Mouse (Mus musculus) midbrain, embryonic 16.5 days (tissue): ENCODE results near the gene Fam120b. TPM values are rescaled to one million over a fixed set of nuclear protein-coding genes. Genes with fewer than 3 reads are reported as not detected.
A peak's percentile ranks its signal among the peaks of the same experiment; 100 is the strongest.

Experiments
- ATAC-seq: fragments of 200-750 bp; cut with Nextera tagmentation; 2 replicates; pipeline ENCODE4 v1.8.0; 2017; ENCODE audit warnings: moderate TSS enrichment
- H3K27ac ChIP-seq: fragments of 300-500 bp; sonication (generic); 2 replicates; pipeline ENCODE4 v1.5.1; 2014; ENCODE audit warnings: mild to moderate bottlenecking, low read length, mixed read lengths
- H3K27me3 ChIP-seq: fragments of 300-500 bp; sonication (generic); 2 replicates; pipeline ENCODE4 v1.6.1; 2014; ENCODE audit warnings: low read depth, low read length, mixed read lengths; ENCODE audit not compliant: control insufficient read depth, insufficient read depth
- H3K36me3 ChIP-seq: fragments of 300-500 bp; sonication (generic); 2 replicates; pipeline ENCODE4 v1.6.1; 2014; ENCODE audit warnings: mild to moderate bottlenecking, low read length, moderate library complexity, mixed read lengths; ENCODE audit not compliant: control insufficient read depth, insufficient read depth
- H3K4me1 ChIP-seq: fragments of 300-500 bp; sonication (generic); 2 replicates; pipeline ENCODE4 v1.6.1; 2014; ENCODE audit warnings: mild to moderate bottlenecking, low read length, mixed read lengths; ENCODE audit not compliant: control insufficient read depth, insufficient read depth
- H3K4me2 ChIP-seq: fragments of 300-500 bp; sonication (generic); 2 replicates; pipeline ENCODE4 v1.6.1; 2014; ENCODE audit warnings: mild to moderate bottlenecking, low read length, mixed read lengths
- H3K4me3 ChIP-seq: fragments of 300-500 bp; sonication (generic); 2 replicates; pipeline ENCODE4 v1.5.1; 2014; ENCODE audit warnings: low read depth, mild to moderate bottlenecking, low read length, moderate library complexity, mixed read lengths
- H3K9ac ChIP-seq: fragments of 300-500 bp; sonication (generic); 2 replicates; pipeline ENCODE4 v1.6.1; 2014; ENCODE audit warnings: low read depth, low read length, mixed read lengths
- H3K9me3 ChIP-seq: fragments of 300-500 bp; sonication (generic); replicated peaks from 2 replicates; pipeline ENCODE4 v1.6.1; 2014; ENCODE audit warnings: mild to moderate bottlenecking, low read length, mixed read lengths; ENCODE audit not compliant: control insufficient read depth, poor library complexity, severe bottlenecking
- WGBS: fragments of 180-500 bp; shearing (Covaris S2); extraction: QIAGEN DNeasy Blood & Tissue Kit; methylation state at CpG from one replicate; pipeline ENCODE4 v1.1.7; 2014; 5-methylcytosine and 5-hydroxymethylcytosine counted together
- polyA plus RNA-seq: library from polyadenylated mRNA; unstranded; fragments of >200 nt; fragmentation: Nextera tagmentation; extraction: Ambion mirVana; gene quantifications from 2 replicates; pipeline ENCODE4 v1.2.1, GENCODE M21; 2015

Gene Fam120b
- polyA plus RNA-seq, 1 experiment from 2014 or later: 50.0 TPM

DNA sequence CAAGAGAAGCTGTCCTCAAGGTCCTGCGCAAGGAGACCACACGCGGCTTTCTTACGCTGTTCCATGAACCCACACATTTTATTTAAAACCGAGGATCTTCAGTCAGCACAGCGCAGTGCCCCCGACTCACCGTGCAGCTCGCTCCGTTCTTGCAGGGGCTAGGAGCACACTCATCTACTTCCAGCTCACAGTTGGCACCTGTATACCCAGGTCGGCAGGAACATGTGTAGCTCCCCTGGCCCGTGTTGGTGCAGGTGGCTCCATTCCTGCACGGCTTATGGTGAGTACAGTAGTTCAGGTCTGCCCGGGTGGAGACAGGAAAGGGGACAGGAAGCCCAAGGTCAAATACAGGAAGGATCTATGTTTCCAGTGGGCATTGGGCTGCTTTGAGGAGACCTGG lies 25.6 kb upstream of the Fam120b start:
- no peaks in the 10 kb centered on the region for H3K9me3 ChIP-seq
- H3K4me1 ChIP-seq: peaks cover 29% of the 10 kb centered on the region
- no peak overlapping the region for H3K9ac ChIP-seq
- no peak for ATAC-seq
- H3K27me3 ChIP-seq: no peaks in the 10 kb centered on the region
- 95% methylated on average over 14 of the region's 14 CpGs for WGBS
- no peak overlapping the region for H3K4me3 ChIP-seq
- H3K36me3 ChIP-seq: peaks cover 36% of the 10 kb centered on the region
- H3K4me2 ChIP-seq: no peak overlapping the region
- no peak overlapping the region for H3K27ac ChIP-seq

DNA sequence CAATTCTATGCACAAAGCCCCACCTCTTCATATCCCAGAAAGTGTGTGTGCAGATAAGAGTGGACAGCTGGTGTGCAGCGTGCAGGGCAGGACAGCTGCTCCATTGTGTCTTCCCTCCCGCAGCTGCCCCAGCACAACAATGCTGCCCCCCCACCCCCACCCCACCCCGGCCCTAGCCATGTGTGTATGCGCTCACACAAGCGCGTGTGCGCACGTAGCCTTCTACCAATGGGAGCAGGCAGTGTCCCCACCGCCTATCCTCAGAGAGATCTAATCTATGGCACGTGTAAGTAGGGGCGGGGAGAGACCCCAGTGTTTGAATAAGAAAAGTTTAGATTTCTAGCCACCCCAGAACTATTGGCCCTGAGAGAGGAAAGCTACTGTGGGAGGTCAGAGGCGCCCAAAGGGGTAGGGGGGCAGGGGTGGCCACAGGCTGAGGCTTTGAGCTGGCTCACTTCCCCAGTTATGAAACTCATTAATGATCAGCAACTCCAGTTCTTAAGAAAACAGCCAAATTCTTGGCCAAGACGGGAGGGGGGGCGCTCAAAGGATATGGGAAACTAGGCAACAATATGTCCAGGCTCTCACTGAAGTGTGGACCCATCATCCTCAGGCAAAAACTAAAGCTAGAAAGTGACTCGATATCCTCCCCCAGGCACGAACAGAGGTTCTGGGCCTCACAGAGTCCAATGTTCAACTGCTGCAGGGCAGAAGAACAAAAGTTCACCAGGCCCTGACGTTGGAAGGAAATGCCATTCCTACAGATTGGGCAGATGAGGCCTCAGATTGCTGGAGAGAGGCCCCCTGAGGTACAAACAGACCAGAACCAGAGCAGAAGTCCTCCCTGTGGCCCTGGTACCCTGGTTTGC lies 23.8 kb upstream of the Fam120b start:
- peak overlapping the region; percentile 8 for H3K9ac ChIP-seq
- H3K4me3 ChIP-seq: peak overlapping the region; percentile 71
- no peaks in the 10 kb centered on the region for H3K9me3 ChIP-seq
- peak overlapping the region; percentile 70 for H3K4me2 ChIP-seq
- no peak for ATAC-seq
- no peaks in the 10 kb centered on the region for H3K27me3 ChIP-seq
- H3K4me1 ChIP-seq: peaks cover 32% of the 10 kb centered on the region
- H3K27ac ChIP-seq: no peak overlapping the region
- peaks cover 28% of the 10 kb centered on the region for H3K36me3 ChIP-seq
- 19% methylated on average over 17 of the region's 17 CpGs for WGBS

GRCm38 (mm10) chr17:15372931-15373652 lies 22.9 kb upstream of the Fam120b start:
- Histone ChIP-seq H3K36me3 (peaks cover 22% of the 10 kb centered on the region), H3K9me3 (no peaks in the 10 kb centered on the region), H3K4me3 (peak overlapping the region; percentile 71), H3K4me1 (peaks cover 40% of the 10 kb centered on the region), H3K27ac (no peak overlapping the region), H3K4me2 (peak overlapping the region; percentile 70), H3K27me3 (no peaks in the 10 kb centered on the region), H3K9ac (peak overlapping the region; percentile 8)
- no peak for ATAC-seq
- WGBS: 57% methylated on average over 15 of the region's 15 CpGs

- H3K9me3 ChIP-seq: no peaks in the 10 kb centered on the region
- peaks cover 9% of the 10 kb centered on the region for H3K36me3 ChIP-seq
- peak overlapping the region; percentile 71 for H3K4me3 ChIP-seq
- 0 out of 2 replicates have a peak, but pooled peaks have one; percentile 1 for ATAC-seq
- WGBS: 1% methylated on average over 49 of the region's 50 CpGs
- H3K9ac ChIP-seq: peak overlapping the region; percentile 89
- peaks cover 40% of the 10 kb centered on the region for H3K4me1 ChIP-seq
- H3K27ac ChIP-seq: peak overlapping the region; percentile 97
- no peaks in the 10 kb centered on the region for H3K27me3 ChIP-seq
- peak overlapping the region; percentile 70 for H3K4me2 ChIP-seq
These were observed 21.5 kb upstream of the Fam120b start for GRCm38 (mm10) chr17:15374321-15375141.

- WGBS: under 1% methylated on average over 18 of the region's 18 CpGs
- Histone ChIP-seq H3K4me1 (peaks cover 45% of the 10 kb centered on the region), H3K9me3 (no peaks in the 10 kb centered on the region), H3K27ac (peak overlapping the region; percentile 97), H3K4me3 (peak overlapping the region; percentile 71), H3K4me2 (peak overlapping the region; percentile 70), H3K27me3 (no peaks in the 10 kb centered on the region), H3K36me3 (peaks cover 4% of the 10 kb centered on the region), H3K9ac (peak overlapping the region; percentile 89)
- peak; percentile 3; the same call in 1 of the 2 replicates for ATAC-seq
These were observed 20.8 kb upstream of the Fam120b start for GRCm38 (mm10) chr17:15375224-15375623.

- WGBS: under 1% methylated on average over 68 of the region's 69 CpGs
- Histone ChIP-seq H3K4me2 (peak overlapping the region; percentile 70), H3K4me3 (peak overlapping the region; percentile 71), H3K27ac (peak overlapping the region; percentile 97), H3K27me3 (no peaks in the 10 kb centered on the region), H3K4me1 (peaks cover 49% of the 10 kb centered on the region), H3K9me3 (no peaks in the 10 kb centered on the region), H3K36me3 (no peaks in the 10 kb centered on the region), H3K9ac (peak overlapping the region; percentile 89)
- ATAC-seq: peak; percentile 68
These were observed 20.1 kb upstream of the Fam120b start for GRCm38 (mm10) chr17:15375701-15376493.

DNA sequence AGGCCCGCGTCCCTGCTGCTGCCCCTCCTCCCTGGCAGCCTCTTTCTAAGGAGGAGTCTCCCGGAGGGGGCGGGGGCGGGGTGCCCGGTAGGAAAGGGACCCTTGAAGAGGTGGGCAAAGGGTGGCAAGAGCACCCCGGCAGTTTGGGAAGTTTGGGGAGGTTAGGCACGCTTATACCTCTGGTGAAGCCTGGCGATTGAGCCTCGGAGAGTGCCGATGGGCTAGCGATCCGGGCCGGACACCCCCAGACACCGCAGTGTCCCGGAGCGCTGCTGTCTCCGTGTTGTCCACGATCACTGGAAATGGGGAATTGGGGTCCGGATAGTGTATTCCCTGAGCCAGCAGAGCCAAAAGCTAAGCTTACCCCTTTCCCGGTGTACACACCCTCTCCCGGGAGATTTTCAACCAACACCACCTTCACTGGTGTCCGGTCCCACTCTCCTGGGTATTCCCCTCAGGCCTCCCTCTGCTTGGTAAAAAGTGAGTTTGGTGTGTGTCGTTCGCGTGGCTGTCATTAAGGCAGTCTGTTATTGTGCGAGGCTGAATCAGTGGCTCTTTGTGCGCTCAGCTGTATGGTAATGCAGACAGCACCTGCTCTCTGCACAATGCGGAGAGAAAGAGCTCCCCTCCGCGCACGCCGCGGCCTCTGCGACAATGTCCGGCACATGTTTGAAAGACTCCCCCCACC lies 19.4 kb upstream of the Fam120b start, which contains the start of gene Dll1:
Dll1 (minus strand) TSS at position 379 of the 688 bp plus-strand sequence.
- peak; percentile 56 for ATAC-seq
- Histone ChIP-seq H3K27ac (peak within 1 kb of the TSS; percentile 97), H3K4me1 (peaks cover 54% of the 10 kb centered on the region), H3K36me3 (no peaks in the 10 kb centered on the region), H3K4me2 (peak within 1 kb of the TSS; percentile 70), H3K4me3 (peak within 1 kb of the TSS; percentile 71), H3K9ac (peak within 1 kb of the TSS; percentile 89), H3K27me3 (no peaks in the 10 kb centered on the region), H3K9me3 (no peaks in the 10 kb centered on the region)
- under 1% methylated on average over 36 of the region's 36 CpGs for WGBS
